Mouse (Mus musculus): ENCODE data around the gene Krtap11-1. TPM values are rescaled to one million over a fixed set of nuclear protein-coding genes. Genes with fewer than 3 reads are reported as not detected.

The Krtap11-1 gene
- polyA plus RNA-seq, 1 experiment, result not detected

GRCm38 (mm10) chr16:89581658-89582057 lies 10.7 kb upstream of the Krtap11-1 start:
- H3K4me3 ChIP-seq (ENCODE audit: insufficient read depth, low read length), result no peak overlapping the region
- no peaks in the 10 kb centered on the region for H3K4me1 ChIP-seq (ENCODE audit: control insufficient read depth, insufficient read depth, low read length)
- no peak overlapping the region for H3K27ac ChIP-seq (ENCODE audit: insufficient read depth, low read length)
- TF ChIP-seq CTCF (IDR thresholded peaks at IDR 0.05; ENCODE audit: extremely low read depth, insufficient read depth, low read length) (no peak), POLR2A (IDR thresholded peaks at IDR 0.05; ENCODE audit: extremely low read depth, insufficient read depth, low read length) (no peak)

DNA sequence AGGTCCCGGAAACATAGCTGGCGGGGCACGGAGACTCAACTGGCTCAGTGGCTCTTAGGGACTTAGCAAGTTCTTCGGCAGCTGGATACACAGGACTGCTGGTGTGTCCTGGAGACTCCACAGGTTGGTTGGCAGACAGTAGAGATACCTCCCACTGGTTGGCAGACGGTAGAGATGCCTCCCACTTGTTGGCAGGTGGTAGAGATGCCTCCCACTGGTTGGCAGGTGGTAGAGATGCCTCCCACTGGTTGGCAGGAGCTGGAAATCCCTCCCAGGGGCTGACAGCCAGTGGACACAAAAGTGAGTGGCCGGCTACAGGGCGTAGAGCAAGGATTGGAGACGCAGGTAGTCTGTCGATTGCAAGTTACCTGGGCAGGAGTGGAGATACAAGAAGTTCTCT lies 467 bp downstream of the Krtap11-1 start:
- TF ChIP-seq CTCF (IDR thresholded peaks at IDR 0.05; ENCODE audit: extremely low read depth, insufficient read depth, low read length) (no peak), POLR2A (IDR thresholded peaks at IDR 0.05; ENCODE audit: extremely low read depth, insufficient read depth, low read length) (no peak)
- Histone ChIP-seq H3K27ac (ENCODE audit: insufficient read depth, low read length) (no peak overlapping the region), H3K4me3 (ENCODE audit: insufficient read depth, low read length) (no peak overlapping the region), H3K4me1 (ENCODE audit: control insufficient read depth, insufficient read depth, low read length) (no peaks in the 10 kb centered on the region; the same call in 1 of the 2 replicates)

DNA sequence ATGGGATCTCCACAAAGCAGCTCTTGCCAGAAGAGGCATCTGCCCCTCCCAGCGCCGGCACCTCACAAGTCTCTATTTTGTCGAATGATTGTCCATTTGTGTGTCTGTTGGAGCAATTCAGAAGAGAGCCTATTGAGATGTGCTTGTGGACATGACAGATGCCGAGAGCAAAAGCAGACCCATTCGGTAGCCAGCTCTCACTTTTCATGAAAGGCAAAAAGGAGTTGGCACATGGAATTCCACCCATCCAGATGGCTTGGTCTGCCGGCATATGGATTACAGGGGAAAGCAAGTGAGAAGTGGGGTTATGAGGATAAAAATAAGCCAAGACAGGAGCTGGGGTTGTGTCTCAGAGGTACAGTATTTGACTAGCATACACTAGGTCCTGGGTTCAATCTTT lies 1.8 kb downstream of the Krtap11-1 start:
- no peak overlapping the region for H3K4me3 ChIP-seq (ENCODE audit: insufficient read depth, low read length)
- TF ChIP-seq POLR2A (IDR thresholded peaks at IDR 0.05; ENCODE audit: extremely low read depth, insufficient read depth, low read length) (no peak), CTCF (IDR thresholded peaks at IDR 0.05; ENCODE audit: extremely low read depth, insufficient read depth, low read length) (no peak)
- H3K27ac ChIP-seq (ENCODE audit: insufficient read depth, low read length), result no peak overlapping the region

GRCm38 (mm10) chr16:89568141-89568540 lies 2.8 kb downstream of the Krtap11-1 start:
- Histone ChIP-seq H3K4me1 (ENCODE audit: control insufficient read depth, insufficient read depth, low read length) (no peaks in the 10 kb centered on the region; the same call in 1 of the 2 replicates), H3K4me3 (ENCODE audit: insufficient read depth, low read length) (no peak overlapping the region), H3K27ac (ENCODE audit: insufficient read depth, low read length) (no peak overlapping the region)
- TF ChIP-seq CTCF (IDR thresholded peaks at IDR 0.05; ENCODE audit: extremely low read depth, insufficient read depth, low read length), result no peak
- TF ChIP-seq POLR2A (IDR thresholded peaks at IDR 0.05; ENCODE audit: extremely low read depth, insufficient read depth, low read length), result no peak

More for the DNA sequence above, 1.8 kb downstream of the Krtap11-1 start:
- H3K4me1 ChIP-seq (ENCODE audit: control insufficient read depth, insufficient read depth, low read length), result no peaks in the 10 kb centered on the region; the same call in 1 of the 2 replicates

- Histone ChIP-seq H3K4me1 (ENCODE audit: control insufficient read depth, insufficient read depth, low read length) (no peaks in the 10 kb centered on the region), H3K27ac (ENCODE audit: insufficient read depth, low read length) (no peak overlapping the region), H3K4me3 (ENCODE audit: insufficient read depth, low read length) (no peak overlapping the region)
- TF ChIP-seq CTCF (IDR thresholded peaks at IDR 0.05; ENCODE audit: extremely low read depth, insufficient read depth, low read length) (no peak), POLR2A (IDR thresholded peaks at IDR 0.05; ENCODE audit: extremely low read depth, insufficient read depth, low read length) (no peak)
Observed at GRCm38 (mm10) chr16:89550298-89550697, 20.7 kb downstream of the Krtap11-1 start.

GRCm38 (mm10) chr16:89538031-89538484 lies 32.9 kb downstream of the Krtap11-1 start:
- Histone ChIP-seq H3K4me3 (ENCODE audit: insufficient read depth, low read length) (no peak overlapping the region), H3K4me1 (ENCODE audit: control insufficient read depth, insufficient read depth, low read length) (no peaks in the 10 kb centered on the region), H3K27ac (ENCODE audit: insufficient read depth, low read length) (no peak overlapping the region)
- TF ChIP-seq POLR2A (IDR thresholded peaks at IDR 0.05; ENCODE audit: extremely low read depth, insufficient read depth, low read length) (no peak), CTCF (IDR thresholded peaks at IDR 0.05; ENCODE audit: extremely low read depth, insufficient read depth, low read length) (no peak)

DNA sequence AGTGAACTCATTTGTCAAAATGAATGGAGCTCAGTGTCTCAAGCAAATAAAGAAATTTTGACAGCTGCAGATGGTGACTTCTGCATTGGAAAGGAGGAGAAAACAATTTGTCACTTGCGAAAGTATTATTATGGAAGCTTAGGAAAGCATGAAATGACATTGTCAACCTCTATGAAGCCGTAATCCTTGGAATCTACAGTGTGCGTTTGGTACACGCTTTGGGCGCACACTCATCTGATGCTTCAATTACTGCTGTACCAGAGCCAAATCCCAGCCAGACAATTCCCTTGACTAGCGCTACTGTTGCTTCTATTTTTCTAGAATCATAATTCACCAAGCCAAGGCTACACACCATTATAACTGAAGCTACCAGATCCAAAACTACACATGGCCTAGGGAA lies 33.6 kb downstream of the Krtap11-1 start:
- H3K4me3 ChIP-seq (ENCODE audit: insufficient read depth, low read length), result no peak overlapping the region
- H3K4me1 ChIP-seq (ENCODE audit: control insufficient read depth, insufficient read depth, low read length), result no peaks in the 10 kb centered on the region
- no peak for TF ChIP-seq CTCF (IDR thresholded peaks at IDR 0.05; ENCODE audit: extremely low read depth, insufficient read depth, low read length)
- TF ChIP-seq POLR2A (IDR thresholded peaks at IDR 0.05; ENCODE audit: extremely low read depth, insufficient read depth, low read length), result no peak
- no peak overlapping the region for H3K27ac ChIP-seq (ENCODE audit: insufficient read depth, low read length)

DNA sequence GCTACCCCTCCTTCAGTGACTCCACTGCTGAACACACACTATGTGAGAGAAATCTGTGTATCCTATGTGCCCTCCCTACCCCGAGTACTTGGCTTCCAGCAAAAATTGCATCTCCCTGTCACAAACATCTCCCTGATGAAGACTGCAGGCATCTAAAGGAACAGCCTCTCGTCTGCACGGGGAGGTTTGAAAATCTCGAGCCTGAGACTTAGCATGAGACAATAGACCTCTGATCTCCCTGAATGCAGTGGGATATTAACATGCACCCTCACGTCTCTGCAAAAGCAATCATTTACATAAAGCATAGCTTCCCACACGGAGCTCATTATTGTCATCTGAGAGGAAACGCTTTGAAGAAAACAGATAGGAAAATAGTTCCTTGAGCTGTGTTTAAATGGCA lies 40.4 kb downstream of the Krtap11-1 start:
- no peak overlapping the region for H3K27ac ChIP-seq (ENCODE audit: insufficient read depth, low read length)
- no peak for TF ChIP-seq CTCF (IDR thresholded peaks at IDR 0.05; ENCODE audit: extremely low read depth, insufficient read depth, low read length)
- TF ChIP-seq POLR2A (IDR thresholded peaks at IDR 0.05; ENCODE audit: extremely low read depth, insufficient read depth, low read length), result no peak
- peaks cover 6% of the 10 kb centered on the region for H3K4me1 ChIP-seq (ENCODE audit: control insufficient read depth, insufficient read depth, low read length)
- no peak overlapping the region for H3K4me3 ChIP-seq (ENCODE audit: insufficient read depth, low read length)

DNA sequence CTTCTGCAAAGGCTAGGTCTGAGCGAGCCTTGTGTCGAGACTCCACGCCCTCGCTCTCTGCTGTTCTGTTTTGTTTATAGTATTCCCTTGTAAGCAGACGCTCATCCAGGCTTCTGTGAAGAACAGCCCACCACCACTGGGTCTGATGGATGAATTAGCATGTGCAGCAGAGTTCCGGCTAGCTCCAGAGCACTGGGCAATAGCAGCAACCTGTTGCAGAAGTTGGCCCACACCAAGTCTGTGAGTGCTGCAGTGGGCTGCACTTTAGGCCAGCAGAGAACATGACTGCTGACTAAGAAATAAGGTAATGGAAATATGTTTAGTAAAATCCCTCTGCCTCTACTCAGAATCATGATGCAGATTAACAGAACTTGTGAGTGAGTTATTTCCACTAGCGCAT lies 41.1 kb downstream of the Krtap11-1 start:
- TF ChIP-seq CTCF (IDR thresholded peaks at IDR 0.05; ENCODE audit: extremely low read depth, insufficient read depth, low read length), result no peak
- no peak for TF ChIP-seq POLR2A (IDR thresholded peaks at IDR 0.05; ENCODE audit: extremely low read depth, insufficient read depth, low read length)
- Histone ChIP-seq H3K27ac (ENCODE audit: insufficient read depth, low read length) (no peak overlapping the region), H3K4me3 (ENCODE audit: insufficient read depth, low read length) (no peak overlapping the region), H3K4me1 (ENCODE audit: control insufficient read depth, insufficient read depth, low read length) (peaks cover 6% of the 10 kb centered on the region)

GRCm38 (mm10) chr16:89528380-89528779 lies 42.6 kb downstream of the Krtap11-1 start:
- no peak overlapping the region for H3K4me3 ChIP-seq (ENCODE audit: insufficient read depth, low read length)
- H3K4me1 ChIP-seq (ENCODE audit: control insufficient read depth, insufficient read depth, low read length), result peaks cover 6% of the 10 kb centered on the region
- TF ChIP-seq CTCF (IDR thresholded peaks at IDR 0.05; ENCODE audit: extremely low read depth, insufficient read depth, low read length) (no peak), POLR2A (IDR thresholded peaks at IDR 0.05; ENCODE audit: extremely low read depth, insufficient read depth, low read length) (no peak)
- H3K27ac ChIP-seq (ENCODE audit: insufficient read depth, low read length), result no peak overlapping the region

Data from cortical plate, adult 2 months (tissue).